Mouse (Mus musculus) kidney, postnatal 10 days (tissue): ENCODE measurements around the gene Ptcra.
A peak's percentile ranks its signal among the peaks of the same experiment; 100 is the strongest.

Experiments
- DNase-seq: peaks from one replicate; pipeline ENCODE4 v3.0.0; 2021; ENCODE audit warnings: mixed read lengths

The Ptcra gene

GRCm38 (mm10) chr17:46724477-46725084, 38.9 kb downstream of the Ptcra start:
- DNase-seq, result no peak

- DNase-seq, result no peak
These were observed 42.4 kb downstream of the Ptcra start for GRCm38 (mm10) chr17:46721077-46721476.

GRCm38 (mm10) chr17:46714756-46715481, 48.6 kb downstream of the Ptcra start:
- DNase-seq, result no peak

GRCm38 (mm10) chr17:46713849-46714248, 49.7 kb downstream of the Ptcra start:
- DNase-seq, result no peak

GRCm38 (mm10) chr17:46712442-46712841, 51.1 kb downstream of the Ptcra start:
- no peak for DNase-seq

GRCm38 (mm10) chr17:46711612-46712271, 51.8 kb downstream of the Ptcra start:
- peak; percentile 77 for DNase-seq

GRCm38 (mm10) chr17:46710959-46711597, 52.4 kb downstream of the Ptcra start, which contains the start of gene Pex6:
TSS of gene Pex6 (plus strand) at chr17:46711463.
- DNase-seq, result peak; percentile 98

- no peak for DNase-seq
These were observed 57.0 kb downstream of the Ptcra start for GRCm38 (mm10) chr17:46706375-46707089.
